Mouse (Mus musculus) G1E (cell line): ENCODE results near the gene Rnf150. TPM values are rescaled to one million over a fixed set of nuclear protein-coding genes. Genes with fewer than 3 reads are reported as not detected.

Experiments used
- ATAC-seq: 2 replicates; pipeline ENCODE4 v1.8.0; 2016; ENCODE audit warnings: mild to moderate bottlenecking; ENCODE audit not compliant: insufficient number of reproducible peaks, poor library complexity, low FRiP score, severe bottlenecking; ENCODE audit errors: extremely low read depth
- DNase-seq: peaks from one replicate; pipeline ENCODE4 v3.0.0; 2012; ENCODE audit warnings: low spot score
- H3K27me3 ChIP-seq: 2 replicates; pipeline ENCODE4 v1.6.1; 2012; ENCODE audit warnings: mild to moderate bottlenecking, low read length, inconsistent platforms; ENCODE audit not compliant: insufficient read depth
- H3K36me3 ChIP-seq: replicated peaks from 2 replicates; pipeline ENCODE3; 2012; ENCODE audit warnings: mild to moderate bottlenecking, inconsistent platforms
- H3K4me1 ChIP-seq: 2 replicates; pipeline ENCODE4 v1.6.1; 2012; ENCODE audit warnings: low read depth, low read length, inconsistent platforms, mixed read lengths; ENCODE audit not compliant: insufficient read depth
- H3K4me3 ChIP-seq: 2 replicates; pipeline ENCODE4 v1.5.1; 2012; ENCODE audit warnings: low read depth, mild to moderate bottlenecking, inconsistent platforms, low read length, moderate library complexity, mixed read lengths
- H3K9me3 ChIP-seq: replicated peaks from 2 replicates; pipeline ENCODE4 v1.6.1; 2012; ENCODE audit warnings: inconsistent platforms
- CTCF ChIP-seq: IDR thresholded peaks from 2 replicates; pipeline ENCODE4 v1.5.1; 2012; ENCODE audit warnings: low read depth, low read length, inconsistent platforms, mixed read lengths
- GATA1 ChIP-seq: IDR thresholded peaks from 2 replicates; pipeline ENCODE4 v1.6.1; 2012; ENCODE audit warnings: borderline replicate concordance, low read length, inconsistent platforms, mixed read lengths
- GATA2 ChIP-seq: IDR thresholded peaks from 2 replicates; pipeline ENCODE4 v1.6.1; 2012; ENCODE audit warnings: low read depth, low read length, inconsistent platforms, borderline replicate concordance
- POLR2AphosphoS5 ChIP-seq: IDR thresholded peaks from 2 replicates; pipeline ENCODE4 v1.6.1; 2012; ENCODE audit warnings: low read depth, low read length, inconsistent platforms; ENCODE audit not compliant: insufficient replicate concordance
- TAL1 ChIP-seq: conservative IDR thresholded peaks from 2 replicates; pipeline ENCODE4 v1.6.1; 2012; ENCODE audit warnings: low read depth, low read length, inconsistent platforms, mixed read lengths
- polyA plus RNA-seq: library from polyadenylated mRNA; stranded (reverse); fragments of >175 nt; gene quantifications from 2 replicates; pipeline ENCODE4 v1.2.3, GENCODE M21; 2012
- total RNA-seq, 2 experiments: library from RNA; stranded (forward) in 1 of 2; stranded (reverse) in 1 of 2; fragments of 200-1000 nt in 1 of 2; fragments of >200 nt in 1 of 2; fragmentation: Nextera tagmentation in 1 of 2; gene quantifications; 2 replicates each; pipeline ENCODE4 v1.2.3; 2014 to 2017

Rnf150 gene
- total and polyA plus RNA-seq, 3 experiments = 0.11 TPM; not detected in 2

DNA sequence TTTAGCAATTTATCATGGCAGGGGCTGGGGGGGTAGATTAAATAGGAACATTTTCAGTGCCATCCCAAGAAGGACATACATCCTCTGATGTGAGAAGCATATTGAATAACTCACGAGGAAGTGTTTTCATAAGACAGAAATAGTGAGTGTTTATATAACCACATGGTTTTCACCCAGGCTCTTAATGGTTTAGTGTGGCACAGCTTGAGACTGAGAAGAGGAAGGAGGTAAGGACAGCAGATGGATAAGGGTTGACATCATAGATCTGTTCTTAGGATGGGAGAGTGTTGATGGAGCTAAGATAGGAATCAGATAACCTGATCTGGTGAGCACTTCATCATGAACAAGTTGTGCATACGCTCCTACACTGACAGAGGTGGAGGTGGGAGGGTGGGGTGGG is 101.4 kb downstream of the Rnf150 start:
- ATAC-seq = no peak
- Histone ChIP-seq H3K27me3 (no peaks in the 10 kb centered on the region), H3K4me1 (no peaks in the 10 kb centered on the region), H3K4me3 (no peak overlapping the region), H3K9me3 (no peaks in the 10 kb centered on the region), H3K36me3 (no peaks in the 10 kb centered on the region)
- no peak for DNase-seq
- no peak for TF ChIP-seq GATA2
- no peak for TF ChIP-seq TAL1
- TF ChIP-seq POLR2AphosphoS5 = no peak
- TF ChIP-seq CTCF = no peak
- TF ChIP-seq GATA1 = no peak

DNA sequence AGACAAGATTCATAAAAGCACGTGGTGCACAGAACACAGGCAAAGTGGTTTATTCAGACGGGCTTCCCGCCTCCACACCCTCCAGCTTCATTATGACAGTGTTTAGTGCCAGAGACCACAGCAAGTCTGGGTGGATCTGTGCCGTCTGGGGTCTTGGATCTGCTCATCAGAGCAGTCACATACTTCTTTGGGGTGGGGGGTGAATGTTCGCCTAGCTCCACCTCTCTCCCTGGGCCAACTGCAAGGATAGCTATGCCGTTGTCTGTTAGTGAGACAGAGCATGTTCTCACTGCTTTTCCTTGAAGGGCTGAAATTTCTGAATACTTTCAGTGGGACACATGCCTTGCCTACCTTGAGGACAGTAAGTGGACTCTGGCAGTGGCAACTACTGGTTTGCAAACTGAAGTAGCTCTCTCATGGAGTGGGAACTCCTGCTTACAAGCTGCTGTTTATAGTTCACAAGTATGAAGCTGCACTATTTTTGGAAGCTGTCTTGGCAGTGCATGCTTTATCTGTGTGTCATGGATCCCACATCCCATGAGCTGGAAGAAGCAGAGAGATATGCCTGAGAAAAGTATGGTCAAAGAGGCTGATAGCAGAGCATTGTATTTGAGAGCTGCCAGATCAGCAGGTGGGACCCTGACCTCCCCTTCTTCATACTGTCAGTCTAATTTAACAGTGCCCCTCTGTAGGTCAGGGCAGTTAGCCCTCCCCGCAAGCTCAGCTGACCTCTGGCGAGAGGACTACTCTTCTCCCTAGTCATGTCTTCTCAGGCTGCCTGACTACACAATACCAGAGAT is 104.9 kb downstream of the Rnf150 start:
- DNase-seq (no peak), ATAC-seq (no peak)
- H3K4me1 ChIP-seq = no peaks in the 10 kb centered on the region
- TF ChIP-seq CTCF = no peak
- no peak for TF ChIP-seq TAL1
- no peak for TF ChIP-seq POLR2AphosphoS5
- no peak for TF ChIP-seq GATA2
- no peak for TF ChIP-seq GATA1
- H3K4me3 ChIP-seq = no peak overlapping the region
- no peaks in the 10 kb centered on the region for H3K36me3 ChIP-seq
- 0 out of 2 replicates have a peak, but pooled peaks cover 2% of the 10 kb centered on the region for H3K27me3 ChIP-seq
- H3K9me3 ChIP-seq = no peaks in the 10 kb centered on the region

DNA sequence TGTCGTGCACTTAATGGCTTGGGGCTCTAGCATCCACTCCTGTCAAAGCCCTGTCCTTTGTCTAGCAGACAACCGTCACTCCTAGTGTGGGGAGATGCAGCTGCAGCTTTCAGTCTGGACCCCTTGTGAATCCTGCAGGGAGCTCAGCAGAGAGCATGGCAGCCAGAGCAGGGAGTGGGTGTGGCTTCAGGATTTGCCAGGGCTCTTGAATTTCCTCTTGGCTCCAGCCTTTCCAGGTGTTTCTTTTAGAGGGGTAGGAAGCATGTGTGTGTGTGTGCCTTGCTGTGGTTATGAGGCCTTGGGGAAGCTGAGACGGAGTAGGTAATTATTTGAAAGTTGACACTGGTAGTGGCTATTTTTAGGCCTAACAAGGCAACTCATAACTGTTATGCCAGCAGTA is 106.8 kb downstream of the Rnf150 start:
- Histone ChIP-seq H3K36me3 (no peaks in the 10 kb centered on the region), H3K9me3 (no peaks in the 10 kb centered on the region), H3K27me3 (0 out of 2 replicates have a peak, but pooled peaks cover 2% of the 10 kb centered on the region), H3K4me1 (no peaks in the 10 kb centered on the region), H3K4me3 (no peak overlapping the region)
- ATAC-seq (no peak), DNase-seq (no peak)
- no peak for TF ChIP-seq POLR2AphosphoS5
- no peak for TF ChIP-seq CTCF
- no peak for TF ChIP-seq GATA1
- TF ChIP-seq TAL1 = no peak
- TF ChIP-seq GATA2 = no peak

DNA sequence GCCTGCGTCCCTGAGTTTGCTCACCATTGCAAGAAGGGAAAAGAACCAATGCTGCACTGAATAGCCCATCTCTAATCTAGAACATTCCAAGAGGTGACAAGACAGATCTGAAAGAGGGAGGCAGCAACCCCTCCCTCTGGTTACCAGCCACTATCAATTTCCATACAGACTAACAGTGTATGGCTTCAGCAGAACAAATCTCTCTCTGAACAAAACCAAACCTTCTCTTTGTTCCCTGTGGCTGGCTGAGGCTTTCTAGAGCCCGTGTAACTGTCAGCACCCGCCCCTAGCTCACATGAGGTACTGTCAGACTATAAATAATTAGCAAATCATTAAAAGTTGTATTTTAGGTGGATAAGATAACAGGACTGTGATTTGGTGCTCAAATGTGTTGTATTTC is 109.7 kb downstream of the Rnf150 start:
- Histone ChIP-seq H3K9me3 (no peaks in the 10 kb centered on the region), H3K27me3 (0 out of 2 replicates have a peak, but pooled peaks cover 2% of the 10 kb centered on the region), H3K36me3 (no peaks in the 10 kb centered on the region), H3K4me3 (no peak overlapping the region), H3K4me1 (no peaks in the 10 kb centered on the region)
- TF ChIP-seq TAL1 = no peak
- no peak for TF ChIP-seq CTCF
- no peak for TF ChIP-seq GATA2
- TF ChIP-seq POLR2AphosphoS5 = no peak
- TF ChIP-seq GATA1 = no peak
- DNase-seq (no peak), ATAC-seq (no peak)

DNA sequence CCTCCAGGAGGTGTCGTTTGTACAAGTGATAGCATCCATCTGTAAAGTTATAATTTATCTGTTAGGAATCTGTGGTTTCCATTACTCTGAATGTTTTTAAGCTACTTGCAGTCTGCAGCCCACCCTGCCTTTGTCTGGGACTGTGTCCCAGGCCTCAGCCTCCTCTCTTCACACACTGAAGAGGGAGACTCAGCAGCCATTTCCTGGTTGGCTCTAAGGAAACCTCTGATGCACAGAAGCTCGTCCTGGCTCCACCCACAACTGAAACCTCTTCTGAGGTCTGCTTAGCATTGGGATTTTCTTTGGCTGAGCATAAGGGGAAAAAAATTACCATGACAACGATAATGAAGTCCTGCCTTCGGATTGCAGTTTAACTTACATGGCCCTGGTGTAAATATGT is 110.2 kb downstream of the Rnf150 start:
- TF ChIP-seq TAL1 (no peak), GATA1 (no peak), GATA2 (no peak), POLR2AphosphoS5 (no peak), CTCF (no peak)
- ATAC-seq (no peak), DNase-seq (no peak)
- H3K4me3 ChIP-seq = no peak overlapping the region
- no peaks in the 10 kb centered on the region for H3K4me1 ChIP-seq
- no peaks in the 10 kb centered on the region for H3K36me3 ChIP-seq
- H3K9me3 ChIP-seq = no peaks in the 10 kb centered on the region
- 0 out of 2 replicates have a peak, but pooled peaks cover 2% of the 10 kb centered on the region for H3K27me3 ChIP-seq

DNA sequence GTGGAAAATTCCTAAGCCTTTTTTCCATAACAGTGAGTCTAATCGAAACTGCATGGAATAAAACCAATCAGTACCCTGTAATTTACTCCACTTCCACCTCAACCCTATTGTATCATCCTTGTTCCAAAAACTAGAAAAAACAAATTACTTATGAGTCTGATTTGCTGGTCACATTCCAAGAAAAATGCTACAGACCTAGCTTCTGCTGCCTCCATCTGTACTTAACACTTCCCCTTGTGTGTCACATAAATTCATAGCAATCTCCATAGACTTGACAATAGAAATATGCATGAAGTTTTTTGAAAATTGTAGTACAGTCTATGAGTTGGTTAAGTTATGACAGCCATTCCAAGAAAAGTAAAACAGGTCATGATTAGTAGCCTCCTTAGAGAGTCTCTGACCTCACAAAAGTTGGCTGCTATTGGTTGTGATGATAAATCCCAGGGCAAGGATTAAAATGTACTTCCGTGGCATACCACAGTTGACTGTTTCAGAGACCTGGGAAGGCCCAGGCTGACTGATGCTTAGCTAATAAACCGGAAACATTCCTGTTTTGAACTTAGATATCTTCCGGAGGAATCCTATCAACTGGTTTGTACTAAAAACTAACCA is 118.2 kb downstream of the Rnf150 start:
- no peaks in the 10 kb centered on the region for H3K36me3 ChIP-seq
- ATAC-seq (no peak), DNase-seq (no peak)

More for the DNA sequence above, 118.2 kb downstream of the Rnf150 start:
- no peaks in the 10 kb centered on the region for H3K4me1 ChIP-seq
- H3K4me3 ChIP-seq = no peak overlapping the region
- no peaks in the 10 kb centered on the region for H3K9me3 ChIP-seq
- no peaks in the 10 kb centered on the region; the same call in 1 of the 2 replicates for H3K27me3 ChIP-seq
- TF ChIP-seq TAL1 (no peak), GATA1 (no peak), GATA2 (no peak), POLR2AphosphoS5 (no peak), CTCF (no peak)
